Mouse (Mus musculus) inflammation-experienced regulatory T-cells, adult 6 months (primary cell): ENCODE measurements around the gene Shroom1. TPM values are rescaled to one million over a fixed set of nuclear protein-coding genes. Genes with fewer than 3 reads are reported as not detected.

Experiments
- ATAC-seq: one replicate; pipeline ENCODE4 v1.8.0; 2017
- polyA plus RNA-seq, 3 experiments: library from polyadenylated mRNA; unstranded; fragments of 100-300 nt; shearing (Covaris generic); gene quantifications; one replicate each; pipeline ENCODE4 v1.2.1; 2017

Shroom1 gene
- polyA plus RNA-seq, 3 experiments from 2014 or later = 0.10 TPM; not detected in 2

- ATAC-seq = no peak
Measured at GRCm38 (mm10) chr11:53481088-53481730, 24.2 kb downstream of the Shroom1 start.

- ATAC-seq = no peak
Measured at GRCm38 (mm10) chr11:53483159-53483891, 26.3 kb downstream of the Shroom1 start.

- no peak for ATAC-seq
Measured at GRCm38 (mm10) chr11:53485719-53486118, 28.7 kb downstream of the Shroom1 start.

- no peak for ATAC-seq
Measured at GRCm38 (mm10) chr11:53486351-53486750, 29.3 kb downstream of the Shroom1 start.

- no peak for ATAC-seq
Measured at GRCm38 (mm10) chr11:53486822-53487594, 30.0 kb downstream of the Shroom1 start.

GRCm38 (mm10) chr11:53489007-53489406 is 32.0 kb downstream of the Shroom1 start:
- no peak for ATAC-seq

- no peak for ATAC-seq
Measured at GRCm38 (mm10) chr11:53489421-53489820, 32.4 kb downstream of the Shroom1 start.

- ATAC-seq = no peak
Measured at GRCm38 (mm10) chr11:53491954-53492401, 35.0 kb downstream of the Shroom1 start.

GRCm38 (mm10) chr11:53493243-53493955 is 36.4 kb downstream of the Shroom1 start:
- ATAC-seq = no peak

GRCm38 (mm10) chr11:53495417-53495816 is 38.4 kb downstream of the Shroom1 start:
- ATAC-seq = no peak

GRCm38 (mm10) chr11:53496946-53497345 is 39.9 kb downstream of the Shroom1 start:
- no peak for ATAC-seq

GRCm38 (mm10) chr11:53500569-53500968 is 43.6 kb downstream of the Shroom1 start:
- no peak for ATAC-seq

GRCm38 (mm10) chr11:53502039-53502765 is 45.2 kb downstream of the Shroom1 start:
- no peak for ATAC-seq

GRCm38 (mm10) chr11:53503738-53504137 is 46.7 kb downstream of the Shroom1 start:
- no peak for ATAC-seq

- ATAC-seq = no peak
Measured at GRCm38 (mm10) chr11:53504376-53504775, 47.4 kb downstream of the Shroom1 start.

GRCm38 (mm10) chr11:53505026-53505663 is 48.1 kb downstream of the Shroom1 start:
- ATAC-seq = no peak

GRCm38 (mm10) chr11:53507098-53507805 is 50.2 kb downstream of the Shroom1 start:
- ATAC-seq = no peak

- no peak for ATAC-seq
Measured at GRCm38 (mm10) chr11:53508152-53508551, 51.1 kb downstream of the Shroom1 start.

GRCm38 (mm10) chr11:53508591-53508990 is 51.6 kb downstream of the Shroom1 start:
- ATAC-seq = no peak

GRCm38 (mm10) chr11:53510351-53510750 is 53.3 kb downstream of the Shroom1 start:
- no peak for ATAC-seq
